Mouse (Mus musculus) urinary bladder, adult 18-20 months (tissue): Measurements from ENCODE around the gene Rag1.

Source experiments
- DNase-seq, 2 experiments: peaks; one replicate each; pipeline ENCODE4 v3.0.0; 2022; ENCODE audit warnings: low spot score in 2 of 2, mixed read lengths in 2 of 2

Gene Rag1

DNA sequence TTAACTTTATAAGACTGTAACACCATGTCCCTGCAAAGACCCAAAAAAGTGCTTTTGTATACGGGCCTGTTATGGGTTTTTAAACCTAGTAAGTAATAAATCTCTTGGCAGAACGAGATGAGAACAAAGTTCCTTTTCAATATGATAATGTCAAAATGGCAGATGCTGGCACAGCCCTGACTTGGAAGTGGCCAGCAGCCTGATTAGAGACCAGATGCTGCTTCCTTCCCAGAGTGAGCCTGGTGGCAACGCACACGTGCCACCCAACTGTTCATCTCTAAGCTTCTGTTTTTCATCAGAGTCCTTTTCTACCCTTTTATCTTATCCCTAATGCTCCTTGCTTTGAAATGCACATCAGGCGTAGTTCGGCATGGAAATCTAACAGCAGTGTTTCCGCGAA lies 57.9 kb downstream of the Rag1 start:
- no peak for DNase-seq
